Mouse (Mus musculus) olfactory bulb, adult 2 months (tissue): ENCODE data around the gene Cntn4.

Experiments
- CTCF ChIP-seq: fragments of 200-500 bp; IDR thresholded peaks from 2 replicates; pipeline ENCODE4 v1.5.1; 2012; ENCODE audit warnings: low read depth, mild to moderate bottlenecking, low read length, moderate library complexity; ENCODE audit not compliant: insufficient read depth
- POLR2A ChIP-seq: fragments of 200-500 bp; IDR thresholded peaks from 2 replicates; pipeline ENCODE4 v1.6.1; 2012; ENCODE audit warnings: mild to moderate bottlenecking, low read depth, low read length, moderate library complexity; ENCODE audit not compliant: insufficient read depth

- TF ChIP-seq CTCF: no peak
- TF ChIP-seq POLR2A: no peak
Measured at GRCm38 (mm10) chr6:106738229-106738628, 1060.8 kb downstream of the Cntn4 start.
